ENCODE assay signal across 8 mouse cellular contexts in genomic region chr6:131292991-131293788, GRCm38 (mm10). TPM values are rescaled to one million over a fixed set of nuclear protein-coding genes. Genes with fewer than 3 reads are reported as not detected.
A peak's percentile ranks its signal among the peaks of the same experiment; 100 is the strongest.
DNase-seq lines count a peak whose midpoint lies in the region; ATAC-seq and TF ChIP-seq lines count a peak whose summit lies in the region.

Gene Magohb, minus strand, starts transcription at chr6:131293244.

- no peak within 1 kb of the TSS for H3K27ac ChIP-seq in CH12.LX (ENCODE audit: insufficient read depth, low read depth)
- no peak within 1 kb of the TSS for H3K27ac ChIP-seq in forebrain, embryonic 12.5 days
- peak within 1 kb of the TSS; percentile 75 for H3K27ac ChIP-seq in heart, postnatal 0 days (ENCODE audit: low read depth)
- H3K27ac ChIP-seq in liver, embryonic 14.5 days = 0 out of 2 replicates have a peak within 1 kb of the TSS, but pooled peaks have one; percentile 33
- peak within 1 kb of the TSS; percentile 71 for H3K27ac ChIP-seq in stomach, embryonic 15.5 days

- no peak for TF ChIP-seq RAD21 in CH12.LX (IDR thresholded peaks at IDR 0.05; ENCODE audit: low read depth, low read length)

- no peak for TF ChIP-seq EP300 in CH12.LX (IDR thresholded peaks at IDR 0.05; ENCODE audit: low read length)
- TF ChIP-seq EP300 in heart, postnatal 0 days (IDR thresholded peaks at IDR 0.05; ENCODE audit: low read depth) = no peak
- TF ChIP-seq EP300 in liver, embryonic 14.5 days (IDR thresholded peaks at IDR 0.05; ENCODE audit: low read depth) = no peak

- peak within 1 kb of the TSS; percentile 74 to 88 (median 86) for H3K4me3 ChIP-seq in CH12.LX (replicated peaks in 1 of 3; ENCODE audit: low read depth in 2 of 3, low read length in 2 of 3, poor library complexity in 1 of 3)
- H3K4me3 ChIP-seq in forebrain, embryonic 12.5 days (replicated peaks) = peak within 1 kb of the TSS; percentile 67
- H3K4me3 ChIP-seq in heart, postnatal 0 days (ENCODE audit: low read depth, low read length) = peak within 1 kb of the TSS; percentile 81
- H3K4me3 ChIP-seq in liver, embryonic 14.5 days (ENCODE audit: insufficient read depth in 1 of 2, low read depth in 2 of 2, low read length in 2 of 2) = peak within 1 kb of the TSS; percentile 83 to 86
- H3K4me3 ChIP-seq in stomach, embryonic 15.5 days (replicated peaks) = peak within 1 kb of the TSS; percentile 75

- H3K9ac ChIP-seq in CH12.LX (ENCODE audit: insufficient read depth, low read depth) = peak within 1 kb of the TSS; percentile 89
- peak within 1 kb of the TSS; percentile 66 for H3K9ac ChIP-seq in forebrain, embryonic 12.5 days
- peak within 1 kb of the TSS; percentile 74 for H3K9ac ChIP-seq in heart, postnatal 0 days (replicated peaks; ENCODE audit: low read depth, low read length)
- H3K9ac ChIP-seq in liver, embryonic 14.5 days (replicated peaks) = peak within 1 kb of the TSS; percentile 82
- peak within 1 kb of the TSS; percentile 56; the same call in 1 of the 2 replicates for H3K9ac ChIP-seq in stomach, embryonic 15.5 days

- TF ChIP-seq CTCF in CH12.LX (conservative IDR thresholded peaks at IDR 0.05 in 1 of 2, IDR thresholded peaks at IDR 0.05 in 1 of 2; ENCODE audit: low read depth in 2 of 2, low read length in 2 of 2) = no peak
- TF ChIP-seq CTCF in heart, postnatal 0 days (IDR thresholded peaks at IDR 0.05; ENCODE audit: low read depth) = no peak
- no peak for TF ChIP-seq CTCF in liver, embryonic 14.5 days (IDR thresholded peaks at IDR 0.05; ENCODE audit: low read depth)

- H3K4me2 ChIP-seq in CH12.LX (ENCODE audit: insufficient read depth, low read depth, poor library complexity, severe bottlenecking) = peak within 1 kb of the TSS; percentile 77
- H3K4me2 ChIP-seq in forebrain, embryonic 12.5 days = peak within 1 kb of the TSS; percentile 58
- H3K4me2 ChIP-seq in heart, postnatal 0 days (ENCODE audit: low read depth, low read length) = peak within 1 kb of the TSS; percentile 62
- peak within 1 kb of the TSS; percentile 85 for H3K4me2 ChIP-seq in liver, embryonic 14.5 days (ENCODE audit: low read depth)
- H3K4me2 ChIP-seq in stomach, embryonic 15.5 days = peak within 1 kb of the TSS; percentile 70

- peaks cover 1 to 4% of the 10 kb centered on the region in 2 experiments for H3K36me3 ChIP-seq in CH12.LX (replicated peaks in 1 of 2; ENCODE audit: control insufficient read depth in 1 of 2, insufficient read depth in 1 of 2, low read length in 1 of 2)
- H3K36me3 ChIP-seq in forebrain, embryonic 12.5 days (replicated peaks) = peaks cover 1% of the 10 kb centered on the region; the same call in 1 of the 2 replicates
- no peaks in the 10 kb centered on the region for H3K36me3 ChIP-seq in heart, postnatal 0 days (replicated peaks; ENCODE audit: control insufficient read depth, insufficient read depth, low read length)
- H3K36me3 ChIP-seq in liver, embryonic 14.5 days (replicated peaks; ENCODE audit: control insufficient read depth, insufficient read depth, low read depth) = no peaks in the 10 kb centered on the region; the same call in 1 of the 2 replicates
- H3K36me3 ChIP-seq in stomach, embryonic 15.5 days = no peaks in the 10 kb centered on the region

- no peaks in the 10 kb centered on the region for H3K9me3 ChIP-seq in CH12.LX (replicated peaks; ENCODE audit: low read length)
- H3K9me3 ChIP-seq in forebrain, embryonic 12.5 days = no peaks in the 10 kb centered on the region
- H3K9me3 ChIP-seq in heart, postnatal 0 days (replicated peaks; ENCODE audit: control insufficient read depth, low read length) = no peaks in the 10 kb centered on the region
- H3K9me3 ChIP-seq in liver, embryonic 14.5 days (ENCODE audit: control insufficient read depth, low read length) = no peaks in the 10 kb centered on the region
- H3K9me3 ChIP-seq in stomach, embryonic 15.5 days = no peaks in the 10 kb centered on the region

- peak; percentile 49; the same call in 1 of the 2 replicates for TF ChIP-seq POLR2A in CH12.LX (IDR thresholded peaks at IDR 0.05; ENCODE audit: low read depth, low read length)

- no peaks in the 10 kb centered on the region for H3K27me3 ChIP-seq in CH12.LX (replicated peaks)
- no peaks in the 10 kb centered on the region for H3K27me3 ChIP-seq in forebrain, embryonic 12.5 days
- H3K27me3 ChIP-seq in heart, postnatal 0 days (ENCODE audit: control insufficient read depth, insufficient read depth, low read length) = no peaks in the 10 kb centered on the region
- no peaks in the 10 kb centered on the region for H3K27me3 ChIP-seq in liver, embryonic 14.5 days (ENCODE audit: control insufficient read depth, insufficient read depth, low read length)
- H3K27me3 ChIP-seq in stomach, embryonic 15.5 days (replicated peaks) = no peaks in the 10 kb centered on the region

- WGBS in forebrain, embryonic 12.5 days = 2% methylated on average over 49 of the region's 51 CpGs
- WGBS in heart, postnatal 0 days = 2% methylated on average over 51 of the region's 51 CpGs
- 4% methylated on average over 51 of the region's 51 CpGs for WGBS in liver, embryonic 14.5 days (ENCODE audit: insufficient replicate concordance)
- 2% methylated on average over 51 of the region's 51 CpGs for WGBS in stomach, embryonic 15.5 days

- ATAC-seq in forebrain, embryonic 12.5 days (ENCODE audit: low FRiP score) = peak; percentile 93
- ATAC-seq in heart, postnatal 0 days (ENCODE audit: insufficient read depth, low read depth) = peak; percentile 82
- peak; percentile 85 for ATAC-seq in liver, embryonic 14.5 days (ENCODE audit: insufficient read depth)
- peak; percentile 65 for ATAC-seq in stomach, embryonic 15.5 days (ENCODE audit: insufficient read depth, low FRiP score, low read depth)

- peak; percentile 65 for DNase-seq in CH12.LX (ENCODE audit: extremely low read depth)
- DNase-seq in c-Kit-positive CD71-positive TER-119-positive erythroid progenitor cells, embryonic 14.5 days (ENCODE audit: low spot score) = peak; percentile 77
- peak; percentile 71 for DNase-seq in heart, postnatal 0 days (ENCODE audit: low spot score)
- DNase-seq in kidney, postnatal 36 days = peak; percentile 82 to 93
- DNase-seq in liver, embryonic 14.5 days (ENCODE audit: low read depth in 3 of 3, low spot score in 3 of 3) = peak; percentile 59 to 64 (median 63)
- peak; percentile 86 for DNase-seq in neural tube, embryonic 10.5 days (ENCODE audit: extremely low spot score, low spot score)

- H3K79me2 ChIP-seq in CH12.LX (replicated peaks; ENCODE audit: control insufficient read depth, extremely low read depth, insufficient read depth, poor library complexity, severe bottlenecking) = peaks cover 2% of the 10 kb centered on the region; the same call in 1 of the 2 replicates

- H3K4me1 ChIP-seq in CH12.LX (ENCODE audit: control insufficient read depth in 1 of 2, insufficient read depth in 2 of 2) = peaks cover 3 to 8% of the 10 kb centered on the region in 2 experiments; a peak in 3 of 4 replicates
- H3K4me1 ChIP-seq in forebrain, embryonic 12.5 days = peaks cover 7% of the 10 kb centered on the region
- peaks cover 7% of the 10 kb centered on the region for H3K4me1 ChIP-seq in heart, postnatal 0 days (ENCODE audit: control insufficient read depth, insufficient read depth)
- peaks cover 5 to 12% of the 10 kb centered on the region in 2 experiments; a peak in 3 of 4 replicates for H3K4me1 ChIP-seq in liver, embryonic 14.5 days (replicated peaks; ENCODE audit: control insufficient read depth in 2 of 2, insufficient read depth in 2 of 2, low read length in 1 of 2)
- peaks cover 7% of the 10 kb centered on the region; the same call in 1 of the 2 replicates for H3K4me1 ChIP-seq in stomach, embryonic 15.5 days

- in situ Hi-C loops in CH12.LX (cut with MboI; ENCODE audit: low pct_ligation_motif_present, low pct_unique_long_range_greater_than_20kb, low sequenced_read_pairs) = no loop called here

- dilution Hi-C loops in CH12.LX (cut with MboI; ENCODE audit: extremely low pct_ligation_motif_present, extremely low pct_unique_long_range_greater_than_20kb, low sequenced_read_pairs) = no loop called here

TF ChIP-seq in CH12.LX, 34 proteins besides CTCF, POLR2A, EP300 and RAD21 (continues in another document):
- no peak for TF ChIP-seq USF1 (IDR thresholded peaks at IDR 0.05; ENCODE audit: low read depth, low read length)
- TF ChIP-seq MYC (IDR thresholded peaks at IDR 0.05; ENCODE audit: low read depth, low read length) = peak; percentile 50; the same call in 1 of the 2 replicates
- no peak for TF ChIP-seq CHD2 (IDR thresholded peaks at IDR 0.05; ENCODE audit: low read length)
- no peak; the same call in 1 of the 2 replicates for TF ChIP-seq ETS1 (conservative IDR thresholded peaks at IDR 0.05; ENCODE audit: low read depth, low read length)
- TF ChIP-seq RCOR1 (conservative IDR thresholded peaks at IDR 0.05; ENCODE audit: low read depth, low read length) = 0 out of 2 replicates have a peak, but pooled peaks have one; percentile 35
- TF ChIP-seq ZKSCAN1 (IDR thresholded peaks at IDR 0.05; ENCODE audit: borderline replicate concordance, low read depth, low read length) = no peak
- TF ChIP-seq IRF4 (IDR thresholded peaks at IDR 0.05; ENCODE audit: low read depth, low read length) = peak; percentile 61
- TF ChIP-seq NELFE (IDR thresholded peaks at IDR 0.05; ENCODE audit: low read depth, low read length) = peak; percentile 26
- TF ChIP-seq MAX (IDR thresholded peaks at IDR 0.05; ENCODE audit: low read length) = peak; percentile 59; the same call in 1 of the 2 replicates
- no peak for TF ChIP-seq MEF2A (IDR thresholded peaks at IDR 0.05; ENCODE audit: borderline replicate concordance, low read depth, low read length)
- TF ChIP-seq TCF12 (IDR thresholded peaks at IDR 0.05; ENCODE audit: low read depth, low read length) = peak; percentile 55
- no peak for TF ChIP-seq UBTF (IDR thresholded peaks at IDR 0.05; ENCODE audit: low read depth, low read length)
- peak; percentile 60; the same call in 1 of the 2 replicates for TF ChIP-seq KAT2A (IDR thresholded peaks at IDR 0.05; ENCODE audit: insufficient replicate concordance, low read length)
- TF ChIP-seq USF2 (conservative IDR thresholded peaks at IDR 0.05; ENCODE audit: low read depth, low read length) = no peak
- peak; percentile 87 for TF ChIP-seq HCFC1 (IDR thresholded peaks at IDR 0.05; ENCODE audit: low read depth, low read length)
- TF ChIP-seq TBP (conservative IDR thresholded peaks at IDR 0.05; ENCODE audit: low read depth, low read length) = no peak

RNA-seq across cellular contexts. Expression of gene Magohb, which starts in this region (rescaled TPM):
- 19.6 and 26.0 TPM in 2 replicates for total RNA-seq in CH12.LX (2012; rRNA removed)
- total RNA-seq in CH12.LX (2014; rRNA removed) = 78.5 and 79.2 TPM in 2 replicates
- 32.2 and 32.8 TPM in 2 replicates for polyA plus RNA-seq in CH12.LX (2012; ENCODE audit: insufficient read length, low read depth)
- 61.5 and 64.5 TPM in 2 replicates for polyA plus RNA-seq in forebrain, embryonic 12.5 days (2016; fragmentation: Nextera tagmentation; extraction: Ambion mirVana)
- 8.0 and 9.2 TPM in 2 replicates for total RNA-seq in heart, postnatal 0 days (2014; rRNA removed; ENCODE audit: low replicate concordance)
- 40.5 and 42.3 TPM in 2 replicates for polyA plus RNA-seq in heart, postnatal 0 days (2015; fragmentation: Nextera tagmentation; extraction: Ambion mirVana)
- polyA plus RNA-seq in liver, embryonic 14.5 days (2012; rRNA removed) = 9.3 and 14.4 TPM in 2 replicates
- 30.1 and 34.9 TPM in 2 replicates for polyA plus RNA-seq in liver, embryonic 14.5 days (2014; fragmentation: Nextera tagmentation; extraction: Ambion mirVana)
- polyA plus RNA-seq in stomach, embryonic 15.5 days (2015; fragmentation: Nextera tagmentation; extraction: Ambion mirVana) = 60.2 and 61.3 TPM in 2 replicates

Comparison
In these comparisons a context has a peak if more than half of its experiments do, and no peak if none do; other contexts are left out.
1. H3K27ac ChIP-seq: peak in heart, postnatal 0 days (single experiment), liver, embryonic 14.5 days (single experiment) and stomach, embryonic 15.5 days (single experiment); none in CH12.LX (single experiment) and forebrain, embryonic 12.5 days (single experiment).
2. Peak in every context shown above with its lines, with median percentiles within 50 percentile points of each other: DNase-seq, H3K4me2 ChIP-seq, H3K4me3 ChIP-seq, H3K9ac ChIP-seq and ATAC-seq.